Mouse (Mus musculus) heart, postnatal 14 days (tissue): ENCODE measurements around the gene Polr2l. TPM values are rescaled to one million over a fixed set of nuclear protein-coding genes. Genes with fewer than 3 reads are reported as not detected.
A peak's percentile ranks its signal among the peaks of the same experiment; 100 is the strongest.
"Not testable (repeated sequence)": the region's sequence is repeated elsewhere in the genome, so short reads cannot be mapped to it uniquely, and the experiment has no call there.

Experiments used
- DNase-seq, 2 experiments: peaks; one replicate each; pipeline ENCODE4 v3.0.0; 2021 to 2022
- intact Hi-C: fragments of 180-260 bp; cut with DNase I; formaldehyde crosslinking; loops from one replicate; pipeline ENCODE4 v1.15.1; 2025
- total RNA-seq, 2 experiments: library from RNA; stranded (reverse); gene quantifications; 2 replicates each; pipeline ENCODE4 v1.2.3; 2021

Polr2l gene
- total RNA-seq, 2 experiments from 2014 or later, result 69.8 to 71.4 TPM

DNA sequence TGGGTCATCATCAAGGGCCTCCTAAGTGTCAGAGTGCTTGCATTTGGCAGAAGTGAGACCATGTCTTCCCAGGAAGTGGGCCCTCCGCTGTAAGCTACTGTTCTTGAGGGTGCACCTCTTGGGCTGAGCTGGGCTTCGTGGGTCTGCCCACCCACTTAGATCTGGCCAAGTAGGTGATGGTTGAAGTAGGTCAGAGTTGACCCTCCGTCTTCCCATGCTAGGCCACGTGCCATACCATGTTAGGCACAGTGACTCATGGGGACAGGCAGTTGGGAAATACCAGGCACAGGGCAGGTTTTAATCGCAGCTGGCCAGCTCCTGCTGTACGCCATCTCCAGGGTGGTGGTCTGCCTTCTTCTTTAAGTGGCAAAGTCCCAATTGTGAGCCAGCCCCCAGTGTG is 18.2 kb downstream of the Polr2l start:
- DNase-seq, result peak; percentile 43 to 57
- intact Hi-C loops, result loop anchor here (5.0 kb wide), 1 partner anchor 44 kb away; the partner anchor contains the start of gene Gatd1

DNA sequence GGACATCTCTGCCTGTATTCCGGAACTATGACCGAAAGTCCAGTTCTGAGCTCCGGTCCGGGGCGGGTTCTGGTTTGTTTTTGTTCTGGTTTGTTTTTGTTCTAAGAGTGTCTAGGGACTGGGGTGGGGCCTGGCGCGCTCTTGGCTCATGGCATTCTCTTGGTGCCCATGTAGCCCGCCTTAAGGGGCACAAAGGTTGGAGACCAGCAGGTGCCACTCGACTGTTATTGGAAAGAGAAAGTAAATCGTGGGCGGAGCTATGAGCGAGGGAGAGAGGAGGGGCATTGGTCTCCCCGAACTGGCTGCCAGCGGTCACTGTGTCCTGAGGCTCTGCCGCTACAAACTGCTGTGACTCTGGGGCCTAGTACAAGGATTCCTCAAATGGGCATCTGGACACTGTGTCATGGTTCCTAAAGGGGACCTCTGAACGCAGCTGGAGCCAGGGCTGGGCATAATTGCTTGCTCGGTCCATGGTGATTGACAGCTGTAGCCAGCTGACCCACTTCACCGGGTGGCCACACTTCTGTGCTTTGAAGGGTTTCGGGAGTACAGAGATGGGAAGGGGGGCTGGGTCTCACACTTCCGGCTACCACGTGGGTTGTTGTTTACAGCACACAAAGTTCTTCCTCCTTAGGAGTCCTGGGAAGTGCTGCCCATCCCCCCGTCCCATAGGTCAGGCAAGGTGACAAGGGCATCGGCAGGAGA is 19.2 kb downstream of the Polr2l start:
- DNase-seq, result peak; percentile 79 to 82
- intact Hi-C loops, result loop anchor here (5.0 kb wide), 1 partner anchor 43 kb away; the partner anchor contains the start of gene Gatd1

DNA sequence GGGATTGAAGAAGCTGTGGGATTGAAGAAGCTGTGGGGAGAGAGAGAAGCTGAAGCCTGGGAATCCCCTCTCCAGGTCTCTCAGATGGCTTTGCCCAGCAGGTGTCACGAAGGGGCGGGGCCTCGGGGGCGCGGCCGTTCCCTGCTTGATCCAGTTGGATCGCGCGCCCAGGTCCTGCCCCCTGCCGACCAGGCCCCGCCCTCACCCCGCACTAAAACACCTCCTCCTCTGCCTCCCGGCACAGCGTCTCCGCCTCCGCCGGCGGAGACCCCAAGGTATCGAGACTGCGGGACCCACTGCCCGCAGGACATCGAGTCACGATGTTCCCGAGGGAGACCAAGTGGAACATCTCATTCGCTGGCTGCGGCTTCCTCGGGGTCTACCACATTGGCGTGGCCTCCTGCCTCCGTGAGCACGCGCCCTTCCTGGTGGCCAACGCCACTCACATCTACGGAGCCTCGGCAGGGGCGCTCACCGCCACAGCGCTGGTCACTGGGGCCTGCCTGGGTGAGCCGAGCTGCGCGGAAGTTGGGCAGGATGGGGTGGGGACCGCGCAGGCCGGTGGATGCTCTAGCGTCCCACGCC is 19.9 kb downstream of the Polr2l start, which contains the start of gene Pnpla2:
Gene Pnpla2 (plus strand): TSS at position 232 of the 585 bp plus-strand sequence.
- intact Hi-C loops, result loop anchor here (5.0 kb wide), 1 partner anchor 43 kb away; the partner anchor contains the start of gene Gatd1
- peak; percentile 96 to 97 for DNase-seq

DNA sequence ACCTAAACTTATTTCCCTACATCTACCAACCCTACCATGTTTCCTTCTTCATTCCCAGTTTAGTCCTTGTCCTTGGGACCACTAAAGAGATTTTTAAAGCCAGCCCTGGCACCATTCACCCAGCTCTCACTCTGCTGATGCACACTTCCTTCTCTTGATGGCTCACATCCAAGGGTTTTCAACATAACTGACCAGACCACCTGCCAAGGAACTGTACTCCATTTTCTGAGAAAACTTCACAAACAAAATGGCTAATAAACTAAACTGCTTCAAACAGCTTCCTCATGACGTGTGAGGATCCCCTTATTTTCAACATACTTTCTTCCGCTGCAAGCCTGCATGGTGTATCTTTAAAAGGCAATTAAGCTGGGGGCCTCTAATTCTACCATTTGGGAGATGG is 21.3 kb downstream of the Polr2l start:
- DNase-seq, result no peak
- intact Hi-C loops, result no loop called here

DNA sequence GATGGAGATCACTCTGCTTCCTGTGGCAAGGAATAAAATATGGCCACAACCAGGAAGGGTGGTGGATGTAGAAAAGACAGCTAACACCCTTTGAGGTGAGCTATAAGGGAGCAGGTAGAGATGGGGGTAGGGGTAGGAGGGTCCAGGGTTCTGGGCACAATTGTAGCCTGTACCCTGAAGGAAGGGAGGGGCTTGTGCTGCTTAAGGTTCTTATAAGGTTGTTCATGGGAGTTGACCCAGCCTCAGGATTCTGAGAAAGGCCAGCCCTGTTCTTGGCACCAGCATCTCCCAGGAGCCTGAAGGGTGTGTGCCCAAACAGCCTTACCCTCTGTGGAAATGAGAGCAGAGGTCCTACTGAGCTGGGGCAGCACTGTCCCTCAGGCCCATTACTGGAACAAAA is 23.0 kb downstream of the Polr2l start:
- intact Hi-C loops, result no loop called here
- DNase-seq, result no peak

DNA sequence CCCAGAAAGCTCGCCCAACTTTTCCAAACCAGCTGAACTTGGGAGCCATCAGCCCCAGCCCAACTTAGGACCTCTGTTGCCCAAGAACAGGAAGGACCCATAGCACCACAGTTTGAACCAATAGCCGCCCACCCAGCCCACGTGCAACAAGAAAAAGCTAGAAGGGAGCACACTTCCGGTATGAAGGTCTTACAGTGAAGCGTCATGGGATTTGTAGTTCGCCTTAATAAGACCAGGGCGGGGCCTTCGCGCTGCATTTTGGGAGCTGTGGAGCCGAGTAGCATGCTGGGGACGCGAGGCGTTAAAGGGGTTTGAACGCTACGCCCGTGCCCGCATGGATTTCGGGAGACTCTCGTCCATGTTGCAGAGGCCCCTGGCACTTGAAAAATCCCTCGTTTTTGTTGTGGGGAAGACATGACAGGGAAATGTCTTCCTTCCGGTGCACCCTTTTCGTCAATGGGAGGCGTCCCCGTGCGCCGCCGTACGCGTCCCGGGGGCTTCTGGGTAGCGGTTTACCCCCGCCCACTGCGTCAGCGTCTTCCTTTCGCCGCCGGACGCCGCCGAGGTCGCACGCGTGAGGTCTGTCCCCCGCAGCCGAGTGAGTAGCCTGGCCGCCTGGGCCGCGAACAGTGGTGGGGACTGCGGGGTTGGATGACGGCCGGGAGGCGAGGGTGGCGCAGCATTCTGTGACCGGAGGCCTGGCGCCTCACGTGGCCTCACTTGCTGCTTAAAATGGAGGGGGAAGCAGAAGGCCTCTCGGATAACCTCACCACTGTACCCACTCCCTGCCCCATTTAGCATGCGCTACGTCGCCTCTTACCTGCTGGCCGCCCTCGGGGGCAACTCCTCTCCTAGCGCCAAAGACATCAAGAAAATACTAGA is 27.6 kb downstream of the Polr2l start, which contains the start of gene Rplp2:
Gene Rplp2 (plus strand): TSS at position 261 of the 882 bp plus-strand sequence.
- intact Hi-C loops, result no loop called here
- peak; percentile 91 to 94 for DNase-seq

DNA sequence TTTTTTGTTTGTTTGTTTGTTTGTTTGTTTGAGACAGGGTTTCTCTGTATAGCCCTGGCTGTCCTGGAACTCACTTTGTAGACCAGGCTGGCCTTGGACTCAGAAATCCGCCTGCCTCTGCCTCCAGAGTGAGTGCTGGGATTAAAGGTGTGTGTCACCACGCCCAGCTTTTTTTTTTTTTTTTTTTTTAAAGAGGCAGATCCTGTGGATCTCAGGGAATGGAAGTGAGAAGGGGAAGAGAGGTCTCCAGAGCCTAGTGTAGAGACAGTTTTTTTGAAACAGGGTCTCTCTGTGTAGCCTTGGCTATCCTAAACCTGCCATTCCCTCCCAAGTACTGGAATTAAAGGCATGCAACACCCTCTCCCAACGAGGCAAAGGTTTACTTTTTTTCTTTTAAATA is 28.6 kb downstream of the Polr2l start:
- DNase-seq, intact Hi-C loops: not testable (repeated sequence)

DNA sequence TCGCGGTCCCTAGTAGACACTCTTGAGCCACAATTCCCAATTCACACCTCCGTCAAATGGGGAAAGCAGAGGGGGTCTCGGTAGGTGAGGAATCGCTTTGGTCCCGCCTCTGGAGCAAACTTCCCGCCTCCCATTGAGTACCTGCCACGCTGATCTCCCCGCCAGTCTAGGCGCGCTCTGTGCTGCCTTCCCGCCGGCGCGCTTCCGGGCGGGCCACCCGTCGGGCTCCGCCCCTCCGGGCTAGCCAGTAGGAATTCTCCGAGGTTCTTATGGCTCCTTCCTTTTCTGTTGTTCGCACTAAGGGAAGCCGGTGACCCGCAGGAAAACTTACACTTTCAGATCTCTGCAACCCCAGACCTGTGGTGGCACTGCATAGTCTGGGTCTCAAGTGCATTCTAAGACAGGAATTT is 31.1 kb downstream of the Polr2l start, which contains the start of gene Pidd1:
Gene Pidd1 (minus strand): TSS at position 198 of the 410 bp plus-strand sequence.
- intact Hi-C loops, result no loop called here
- DNase-seq, result peak; percentile 73 to 78

DNA sequence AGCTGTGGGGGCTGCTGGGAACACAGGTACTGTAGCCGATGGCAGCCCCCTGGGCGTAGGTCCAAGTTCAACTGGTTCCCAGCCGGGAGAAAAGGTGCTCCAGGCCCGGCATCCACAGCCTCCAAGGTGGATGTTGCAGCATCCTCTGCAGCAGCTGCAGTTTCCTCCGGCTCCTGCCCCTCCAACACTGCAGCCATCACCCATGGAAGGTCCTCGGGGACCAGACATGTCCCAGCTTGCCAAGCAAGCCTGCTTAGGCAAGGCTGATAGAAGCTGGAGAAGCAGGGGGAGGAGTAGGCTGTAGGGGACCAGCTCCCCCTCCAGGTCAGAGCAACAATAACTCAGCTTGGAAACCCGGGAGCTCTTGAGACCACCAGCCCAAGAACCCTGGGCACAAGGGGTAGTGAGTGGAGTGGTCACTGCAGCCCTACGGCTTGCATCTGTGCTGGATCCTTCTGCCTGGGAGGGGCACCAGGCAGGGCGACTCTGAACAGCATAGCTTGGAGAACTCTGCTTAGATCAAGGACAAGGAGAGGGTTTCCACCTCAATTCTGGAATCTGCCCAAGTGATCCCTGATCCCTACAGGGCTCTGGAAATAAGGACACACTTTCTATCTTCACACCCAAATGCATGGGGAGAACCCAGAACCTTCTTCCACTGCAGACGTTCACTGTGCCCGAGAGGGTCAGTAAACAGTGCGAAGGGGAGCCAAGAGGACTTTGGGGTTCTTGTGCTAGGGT is 31.7 kb downstream of the Polr2l start:
- DNase-seq, result peak in 1 of 2 experiments; percentile 36
- intact Hi-C loops, result no loop called here

DNA sequence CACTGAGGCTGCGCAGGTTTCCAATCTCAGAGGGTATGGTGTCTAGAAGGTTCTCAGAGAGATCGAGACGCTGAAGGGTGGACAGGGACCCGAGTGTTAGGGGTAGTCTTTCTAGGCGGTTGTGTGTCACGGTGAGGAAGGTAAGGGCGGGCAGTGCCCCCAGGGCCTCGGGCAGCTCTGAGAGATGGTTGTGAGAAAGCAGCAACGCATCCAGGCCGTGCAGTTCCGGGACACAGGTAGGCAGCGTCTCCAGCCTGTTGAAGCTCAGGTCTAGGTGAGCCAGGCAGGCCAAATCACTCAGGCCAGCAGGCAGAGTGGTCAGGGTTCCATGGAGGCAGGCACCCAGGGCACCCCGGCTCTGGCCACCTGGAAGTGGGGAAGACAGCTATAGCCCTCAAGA is 32.7 kb downstream of the Polr2l start:
- DNase-seq, result no peak
- intact Hi-C loops, result no loop called here

DNA sequence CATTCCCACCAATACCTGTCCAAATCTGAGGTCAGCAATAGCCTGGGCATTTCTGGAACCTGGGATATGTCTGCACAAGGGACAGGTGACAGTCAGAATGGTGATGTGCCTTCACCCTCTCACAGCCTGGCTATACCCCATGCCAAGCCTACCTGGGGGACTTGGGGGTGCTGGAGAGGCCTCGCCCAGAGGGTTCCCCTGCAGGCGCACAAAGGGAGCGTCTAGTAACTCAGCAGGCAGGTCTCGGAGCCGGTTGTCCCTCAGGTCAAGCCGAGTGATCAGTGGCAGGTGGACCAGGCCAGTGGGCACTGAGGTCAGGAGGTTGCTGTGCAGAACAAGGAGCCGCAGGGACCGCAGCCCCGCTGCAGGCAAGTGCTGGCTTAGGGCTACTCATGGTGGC is 33.5 kb downstream of the Polr2l start:
- no peak for DNase-seq
- intact Hi-C loops, result no loop called here

DNA sequence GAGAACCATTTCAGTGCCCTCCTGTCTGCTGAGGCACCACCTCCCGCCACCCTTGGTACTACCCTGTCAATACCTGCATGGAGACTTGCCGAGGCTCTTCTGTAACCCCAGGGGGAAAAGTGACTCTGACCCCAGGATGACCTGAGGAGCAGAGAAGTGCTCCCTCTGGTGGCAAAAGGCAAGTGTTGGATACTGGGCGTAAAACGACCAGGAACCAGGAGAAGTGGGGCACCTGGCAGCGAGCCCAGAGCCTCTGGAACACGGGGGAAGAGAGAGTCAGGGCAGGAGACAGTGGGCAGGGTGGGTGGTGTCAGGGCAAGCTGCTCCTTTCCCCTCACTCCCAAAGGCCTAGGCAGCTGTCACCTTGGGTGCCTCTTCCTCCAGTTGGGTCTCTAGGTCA is 34.3 kb downstream of the Polr2l start:
- DNase-seq, result peak in 1 of 2 experiments; percentile 68
- intact Hi-C loops, result no loop called here

DNA sequence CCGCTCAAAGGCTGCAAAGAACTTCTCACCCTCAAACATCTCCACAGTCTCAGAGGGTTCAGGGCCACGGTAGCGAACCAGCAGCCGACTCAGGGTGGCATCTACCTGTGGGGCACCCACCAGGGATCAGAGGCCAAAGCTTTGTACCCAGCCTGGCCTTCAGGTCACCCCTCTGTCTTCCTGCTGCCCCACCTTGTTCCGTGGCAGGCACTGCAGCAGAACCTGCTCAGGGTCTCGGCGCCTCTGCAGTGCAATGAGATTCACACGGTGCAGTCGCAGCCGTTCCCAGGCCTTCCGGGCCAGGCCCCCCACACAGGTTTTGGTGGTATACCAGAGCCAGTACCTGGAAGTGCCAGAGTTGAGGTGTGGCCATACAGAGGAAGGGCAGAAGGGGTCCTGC is 35.1 kb downstream of the Polr2l start:
- intact Hi-C loops, result no loop called here
- no peak for DNase-seq

DNA sequence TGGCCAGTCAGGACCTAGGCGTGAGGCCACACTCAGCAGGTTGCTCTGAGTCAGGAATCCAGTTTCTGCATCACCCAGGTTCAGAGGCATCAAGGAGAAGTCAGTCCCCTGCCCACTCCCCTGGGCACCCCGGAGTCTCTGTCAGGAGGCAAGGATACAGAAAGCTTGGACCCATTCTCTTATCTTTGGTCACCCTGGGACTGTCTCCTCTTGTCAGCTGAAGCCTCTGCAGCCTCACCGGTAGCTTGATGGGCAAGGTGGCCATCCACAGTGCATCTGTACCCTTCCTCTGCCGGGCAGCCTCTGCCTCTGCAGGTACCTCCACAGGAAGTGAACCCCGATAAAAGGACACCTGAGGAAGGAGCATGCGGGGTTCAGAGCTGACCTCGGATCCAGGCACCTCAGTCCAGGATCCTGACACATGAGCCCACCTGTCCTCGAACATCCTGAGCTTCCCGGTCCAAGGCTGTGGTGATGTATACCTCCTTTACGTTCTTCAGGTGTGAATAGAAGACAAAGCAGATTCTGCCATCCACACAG is 35.7 kb downstream of the Polr2l start:
- intact Hi-C loops, result no loop called here
- no peak for DNase-seq

DNA sequence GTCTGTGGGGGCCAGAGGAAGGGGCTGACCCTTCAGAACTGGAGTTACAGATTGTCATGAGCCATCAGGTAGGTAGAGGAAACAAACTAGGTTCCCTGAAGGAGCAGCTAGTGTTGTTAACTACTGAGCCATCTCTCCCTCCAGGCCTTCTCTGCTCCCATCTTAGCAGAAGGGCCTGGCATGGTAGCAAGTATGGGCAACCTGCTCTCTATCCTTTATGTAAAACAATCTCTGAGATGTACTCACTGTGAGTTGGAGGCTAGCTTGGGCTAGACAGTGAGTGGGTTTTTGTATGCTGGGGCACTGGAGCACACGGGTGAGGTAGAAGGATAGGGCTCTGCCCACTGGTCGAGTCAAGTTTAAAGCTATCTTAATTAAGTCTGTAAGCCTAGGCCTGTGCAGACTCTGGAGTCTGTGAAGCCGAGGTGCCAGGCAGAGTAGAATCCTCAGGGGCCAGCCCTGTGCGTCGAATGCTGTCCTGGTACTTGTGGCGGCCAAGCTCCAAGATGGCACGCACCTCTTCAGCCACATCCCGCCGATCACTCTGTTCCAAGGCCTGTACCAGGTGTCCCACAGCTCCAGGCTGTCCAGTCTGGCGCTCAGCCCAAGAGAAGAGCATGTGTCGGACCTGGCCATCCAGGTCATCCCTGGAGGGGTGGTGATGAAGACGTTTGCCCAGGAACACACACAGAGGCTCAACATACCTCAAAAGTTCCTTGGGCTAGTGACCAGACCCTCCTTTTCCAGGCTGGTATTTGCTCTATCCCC is 36.5 kb downstream of the Polr2l start:
- DNase-seq, result no peak
- intact Hi-C loops, result no loop called here

DNA sequence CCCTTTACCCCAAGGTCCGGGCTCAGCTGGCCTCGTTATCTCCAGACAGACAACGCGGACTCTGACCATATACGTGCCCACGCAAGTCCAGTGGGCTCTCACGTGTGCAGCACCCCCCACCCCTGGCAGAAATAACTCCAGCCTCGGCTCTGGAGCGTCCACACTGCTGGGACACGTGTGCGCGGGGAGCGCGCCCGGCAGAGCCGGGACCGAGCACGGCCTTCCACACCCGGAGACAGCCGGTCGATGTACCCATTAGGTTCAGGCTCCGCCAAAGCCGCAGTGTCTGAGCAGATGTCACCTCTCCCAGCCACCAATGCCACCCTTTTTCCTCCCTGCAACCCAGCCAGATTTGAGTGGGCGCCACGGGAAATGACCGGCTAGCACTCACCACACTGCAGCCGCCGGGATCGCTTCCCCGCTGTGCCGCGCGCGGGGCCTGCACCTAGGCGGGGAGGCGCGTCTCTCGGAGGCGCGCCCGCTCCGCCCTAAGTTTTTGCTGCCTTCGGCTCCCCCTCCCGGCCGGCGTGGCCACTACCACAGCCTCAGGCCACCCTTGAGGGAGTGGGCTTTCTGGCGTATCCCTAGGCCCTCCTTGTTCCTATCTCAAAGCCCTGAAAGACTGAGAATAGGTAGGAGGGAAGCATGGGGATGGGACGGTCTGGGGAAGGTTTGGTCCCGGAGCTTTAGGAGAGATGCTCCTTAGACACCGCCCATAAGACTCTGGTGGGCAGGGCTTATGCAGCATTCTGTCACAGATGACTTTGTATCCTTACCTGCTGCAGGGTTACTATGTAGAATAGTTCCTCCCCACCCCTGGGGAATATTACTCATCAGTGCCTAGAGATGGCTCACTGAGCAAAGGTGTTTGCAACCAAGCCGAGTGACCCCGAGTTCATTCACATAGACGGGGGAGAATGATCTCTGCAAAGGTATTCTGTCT is 37.5 kb downstream of the Polr2l start, which contains the start of gene Slc25a22:
Gene Slc25a22 (minus strand): TSS at position 715 of the 943 bp plus-strand sequence.
- intact Hi-C loops, result loop anchor here (1.0 kb wide), 1 partner anchor 28 kb away; no protein-coding TSS in a partner anchor
- peak; percentile 87 to 89 for DNase-seq

DNA sequence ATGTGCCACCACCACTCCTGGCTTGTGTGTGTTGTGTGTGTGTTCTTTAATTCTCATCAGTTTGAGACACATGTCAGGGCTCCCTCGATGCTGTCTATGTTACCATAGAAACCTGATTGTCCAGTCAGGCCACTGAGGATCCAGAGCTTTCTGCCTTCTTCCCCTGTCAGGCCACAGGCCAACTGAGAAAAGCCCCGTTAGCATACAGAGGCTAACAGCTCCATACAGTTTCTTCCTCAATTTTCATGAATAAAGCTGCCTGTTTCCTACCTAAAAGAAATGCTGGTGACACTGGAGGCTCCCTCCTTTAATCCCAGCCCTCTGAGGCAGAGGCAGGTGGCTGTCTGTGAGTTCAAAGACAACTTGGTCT is 38.4 kb downstream of the Polr2l start:
- DNase-seq, result no peak
- intact Hi-C loops, result no loop called here
